Mouse (Mus musculus): ENCODE data around the gene Zcchc10. TPM values are rescaled to one million over a fixed set of nuclear protein-coding genes. Genes with fewer than 3 reads are reported as not detected.
"Not testable (repeated sequence)": the region's sequence is repeated elsewhere in the genome, so short reads cannot be mapped to it uniquely, and the experiment has no call there.

The Zcchc10 gene
- polyA plus RNA-seq, 1 experiment: 5.1 TPM

DNA sequence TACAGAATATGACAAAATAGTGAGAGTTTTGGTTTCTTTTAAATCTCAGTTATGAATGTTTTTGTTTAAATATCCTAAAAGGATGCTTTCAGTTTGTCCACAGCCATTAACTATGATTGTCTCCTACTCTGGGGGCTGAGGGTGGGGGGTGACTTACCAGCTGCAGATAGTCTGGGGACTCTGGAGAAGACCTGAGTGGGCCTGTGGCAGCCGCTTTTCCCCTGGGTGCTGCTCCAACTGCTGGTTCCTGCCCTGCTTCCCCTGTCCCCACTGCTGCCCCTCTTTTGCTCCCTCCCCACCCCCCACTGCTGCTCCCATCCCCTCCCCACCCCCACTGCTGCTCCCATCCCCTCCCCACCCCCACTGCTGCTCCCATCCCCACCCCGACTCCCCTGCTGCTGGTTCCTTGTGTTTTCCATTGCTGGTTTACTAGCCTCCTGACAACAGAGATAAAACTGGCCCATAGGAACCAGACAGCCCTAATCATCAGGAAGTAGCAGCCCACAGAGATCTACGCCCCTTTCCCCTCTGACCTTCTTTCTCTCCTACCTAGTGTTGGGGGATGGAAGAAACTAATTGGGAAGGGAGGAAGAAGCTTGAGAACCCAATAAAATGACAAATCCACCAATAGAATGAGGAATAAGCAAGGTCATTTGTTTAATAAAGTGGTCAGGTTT is 11.2 kb downstream of the Zcchc10 start:
- TF ChIP-seq CTCF (IDR thresholded peaks at IDR 0.05; ENCODE audit: insufficient read depth, low read length) (no peak), POLR2A (IDR thresholded peaks at IDR 0.05; ENCODE audit: borderline replicate concordance, extremely low read depth, low read depth, low read length) (no peak)
- WGBS: 66% methylated on average over 3 of the region's 3 CpGs
- no peaks in the 10 kb centered on the region for H3K4me1 ChIP-seq (ENCODE audit: control insufficient read depth, insufficient read depth, low read length)

DNA sequence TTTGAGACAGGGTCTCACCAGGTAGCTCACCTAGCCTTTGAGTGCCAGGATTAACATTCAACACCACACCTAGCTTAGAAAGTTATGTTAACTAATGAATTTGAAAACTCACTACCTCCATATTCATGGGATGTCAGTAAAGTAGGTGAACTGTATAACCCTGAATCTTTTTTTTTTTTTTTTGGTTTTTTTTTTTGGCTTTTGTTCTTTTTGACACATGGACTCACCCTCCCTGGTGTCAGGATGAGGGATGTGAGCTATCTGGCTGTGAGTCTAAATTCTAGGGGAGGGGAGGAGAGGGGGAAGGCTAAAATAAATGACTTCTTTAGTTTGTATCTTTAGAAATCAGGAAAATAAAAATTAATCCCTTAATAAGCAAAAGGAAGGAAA is 11.7 kb downstream of the Zcchc10 start:
- Histone ChIP-seq H3K4me3 (replicated peaks; ENCODE audit: extremely low read depth, low read depth, low read length) (no peak overlapping the region), H3K4me1 (ENCODE audit: control insufficient read depth, insufficient read depth, low read length) (no peaks in the 10 kb centered on the region)
- DNase-seq: no peak
- TF ChIP-seq POLR2A (IDR thresholded peaks at IDR 0.05; ENCODE audit: borderline replicate concordance, extremely low read depth, low read depth, low read length) (no peak), CTCF (IDR thresholded peaks at IDR 0.05; ENCODE audit: insufficient read depth, low read length) (no peak)

More for the DNA sequence above, 11.2 kb downstream of the Zcchc10 start:
- H3K4me3 ChIP-seq (replicated peaks; ENCODE audit: extremely low read depth, low read depth, low read length): no peak overlapping the region
- no peak for DNase-seq

DNA sequence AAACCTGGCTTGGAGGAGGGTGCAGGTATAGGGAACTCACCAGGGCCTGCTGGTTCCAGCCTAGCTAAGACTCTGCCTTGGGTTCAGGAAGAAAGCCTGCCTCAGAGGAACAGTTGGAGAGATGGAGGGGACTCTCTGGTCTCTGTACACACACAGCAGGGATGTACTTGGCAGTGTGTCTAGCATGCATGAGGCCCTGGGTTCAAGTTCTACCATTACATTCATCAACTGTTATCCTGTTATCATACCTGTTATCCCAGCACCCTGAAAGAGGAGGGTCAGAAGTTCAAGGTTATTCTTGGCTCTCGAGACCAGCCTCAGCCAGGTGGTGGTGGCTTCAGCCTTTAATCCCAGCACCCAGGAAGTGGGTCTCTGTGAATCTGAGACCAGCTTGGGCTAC is 12.4 kb downstream of the Zcchc10 start:
- TF ChIP-seq CTCF (IDR thresholded peaks at IDR 0.05; ENCODE audit: insufficient read depth, low read length) (no peak), POLR2A (IDR thresholded peaks at IDR 0.05; ENCODE audit: borderline replicate concordance, extremely low read depth, low read depth, low read length) (no peak)
- no peak overlapping the region for H3K4me3 ChIP-seq (replicated peaks; ENCODE audit: extremely low read depth, low read depth, low read length)
- H3K4me1 ChIP-seq (ENCODE audit: control insufficient read depth, insufficient read depth, low read length): no peaks in the 10 kb centered on the region
- WGBS: 69% methylated on average over 1 of the region's 1 CpGs
- no peak for DNase-seq

- H3K4me3 ChIP-seq (replicated peaks; ENCODE audit: extremely low read depth, low read depth, low read length): no peak overlapping the region
- no peak for DNase-seq
- 67% methylated on average over 8 of the region's 8 CpGs for WGBS
- no peaks in the 10 kb centered on the region for H3K4me1 ChIP-seq (ENCODE audit: control insufficient read depth, insufficient read depth, low read length)
- TF ChIP-seq CTCF (IDR thresholded peaks at IDR 0.05; ENCODE audit: insufficient read depth, low read length): no peak
- TF ChIP-seq POLR2A (IDR thresholded peaks at IDR 0.05; ENCODE audit: borderline replicate concordance, extremely low read depth, low read depth, low read length): no peak
These were observed 13.2 kb downstream of the Zcchc10 start for GRCm38 (mm10) chr11:53337684-53338083.

DNA sequence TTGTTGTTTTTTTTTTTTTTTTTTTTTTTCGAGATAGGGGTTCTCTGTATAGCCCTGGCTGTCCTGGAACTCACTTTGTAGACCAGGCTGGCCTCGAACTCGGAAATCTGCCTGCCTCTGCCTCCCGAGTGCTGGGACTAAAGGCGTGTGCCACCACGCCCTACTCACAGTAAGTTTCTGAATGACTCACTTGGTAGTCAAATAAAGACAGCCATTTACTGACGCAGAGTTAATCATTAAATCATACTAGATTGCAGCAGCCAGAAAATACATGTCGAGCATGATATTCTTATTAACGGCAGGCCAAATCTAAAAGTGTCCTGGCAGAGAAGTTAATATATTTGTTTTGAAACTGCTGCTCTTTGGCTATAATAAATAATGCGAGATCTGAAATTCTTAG is 16.5 kb downstream of the Zcchc10 start:
- not testable (repeated sequence) for H3K4me3 ChIP-seq (replicated peaks; ENCODE audit: extremely low read depth, low read depth, low read length); H3K4me1 ChIP-seq (ENCODE audit: control insufficient read depth, insufficient read depth, low read length); DNase-seq
- WGBS: 69% methylated on average over 9 of the region's 10 CpGs

GRCm38 (mm10) chr11:53342711-53343110 is 18.2 kb downstream of the Zcchc10 start:
- DNase-seq: no peak
- WGBS: 52% methylated on average over 5 of the region's 5 CpGs
- TF ChIP-seq POLR2A (IDR thresholded peaks at IDR 0.05; ENCODE audit: borderline replicate concordance, extremely low read depth, low read depth, low read length) (no peak), CTCF (IDR thresholded peaks at IDR 0.05; ENCODE audit: insufficient read depth, low read length) (no peak)
- H3K4me1 ChIP-seq (ENCODE audit: control insufficient read depth, insufficient read depth, low read length): no peaks in the 10 kb centered on the region
- no peak overlapping the region for H3K4me3 ChIP-seq (replicated peaks; ENCODE audit: extremely low read depth, low read depth, low read length)

DNA sequence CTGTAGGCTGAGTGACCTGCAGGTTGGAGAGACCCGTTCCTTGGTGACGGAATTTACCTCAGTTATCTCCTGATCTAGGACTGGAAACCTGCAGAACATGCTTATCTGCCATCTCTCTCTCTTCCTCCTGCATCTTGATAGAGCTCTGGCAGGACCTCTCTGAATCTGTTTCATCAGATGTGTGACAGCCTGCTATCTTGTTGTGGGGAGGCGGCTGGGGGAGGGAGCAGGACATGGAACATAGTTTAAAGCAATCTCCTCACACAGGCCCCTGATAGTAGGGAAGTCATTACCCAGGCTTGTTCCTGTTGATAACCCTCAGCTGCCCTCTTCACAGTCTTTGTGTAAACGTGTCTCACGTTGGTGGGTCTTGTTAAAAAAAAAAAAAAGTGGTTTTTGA is 20.8 kb downstream of the Zcchc10 start:
- WGBS: 33% methylated on average over 5 of the region's 5 CpGs
- H3K4me1 ChIP-seq (ENCODE audit: control insufficient read depth, insufficient read depth, low read length): no peaks in the 10 kb centered on the region; the same call in 1 of the 2 replicates
- H3K4me3 ChIP-seq (replicated peaks; ENCODE audit: extremely low read depth, low read depth, low read length): no peak overlapping the region
- no peak for TF ChIP-seq CTCF (IDR thresholded peaks at IDR 0.05; ENCODE audit: insufficient read depth, low read length)
- no peak for TF ChIP-seq POLR2A (IDR thresholded peaks at IDR 0.05; ENCODE audit: borderline replicate concordance, extremely low read depth, low read depth, low read length)
- DNase-seq: no peak

GRCm38 (mm10) chr11:53345738-53346137 is 21.3 kb downstream of the Zcchc10 start:
- Histone ChIP-seq H3K4me3 (replicated peaks; ENCODE audit: extremely low read depth, low read depth, low read length) (no peak overlapping the region), H3K4me1 (ENCODE audit: control insufficient read depth, insufficient read depth, low read length) (no peaks in the 10 kb centered on the region; the same call in 1 of the 2 replicates)
- no peak for DNase-seq
- 61% methylated on average over 2 of the region's 2 CpGs for WGBS
- no peak for TF ChIP-seq POLR2A (IDR thresholded peaks at IDR 0.05; ENCODE audit: borderline replicate concordance, extremely low read depth, low read depth, low read length)
- TF ChIP-seq CTCF (IDR thresholded peaks at IDR 0.05; ENCODE audit: insufficient read depth, low read length): no peak

DNA sequence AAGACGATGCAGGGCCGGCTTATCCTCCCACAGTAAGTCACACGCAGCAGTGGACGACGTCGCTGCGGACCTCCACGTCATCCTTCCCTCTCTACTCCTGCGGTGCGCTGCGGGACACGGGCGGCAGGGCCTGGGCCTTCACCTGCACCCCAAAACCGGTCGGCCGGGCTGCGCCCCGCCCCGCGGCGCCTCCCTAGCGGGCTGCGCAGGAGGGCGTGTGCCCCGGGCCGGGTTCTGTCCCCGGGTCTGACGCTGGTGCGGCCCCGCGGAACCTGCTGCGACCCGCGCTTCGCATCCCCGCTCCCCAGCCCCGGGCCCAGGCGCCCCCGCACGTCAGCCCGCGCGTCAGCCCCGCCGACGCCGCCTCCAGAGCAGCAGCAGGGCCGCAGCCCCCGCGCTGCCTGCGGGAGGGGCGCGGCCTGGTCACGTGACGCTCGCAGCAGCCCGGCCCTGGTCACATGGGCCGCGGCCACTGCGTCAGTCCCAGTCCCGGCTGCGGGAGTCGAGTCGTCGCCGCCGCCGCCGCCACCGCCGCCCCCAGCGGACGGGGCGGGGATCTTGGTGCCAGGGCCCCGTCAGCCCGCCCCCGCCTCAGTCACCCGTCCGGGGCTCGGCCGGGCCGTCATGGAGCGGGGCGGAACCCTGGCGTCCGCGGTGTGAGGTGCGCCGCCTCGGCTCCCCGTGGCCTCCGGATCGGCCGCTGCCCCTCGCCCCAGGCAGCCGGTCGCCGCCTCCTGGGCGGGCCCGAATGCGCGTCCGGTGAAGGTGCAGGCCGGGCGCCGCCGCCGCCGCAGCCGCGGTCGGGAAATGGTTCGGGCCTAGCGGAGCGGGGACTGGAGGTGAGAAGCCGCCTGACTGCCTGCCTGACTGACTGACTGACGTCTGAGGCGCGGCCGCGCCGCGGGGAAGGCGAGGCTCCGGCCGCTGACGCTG is 26.1 kb downstream of the Zcchc10 start, which contains the start of gene Aff4:
Gene Aff4, plus strand, starts transcription at position 543 of the 933 bp plus-strand sequence.
- TF ChIP-seq POLR2A (IDR thresholded peaks at IDR 0.05; ENCODE audit: borderline replicate concordance, extremely low read depth, low read depth, low read length): peak; percentile 56
- no peak for TF ChIP-seq CTCF (IDR thresholded peaks at IDR 0.05; ENCODE audit: insufficient read depth, low read length)
- under 1% methylated on average over 123 of the region's 127 CpGs for WGBS
- peak within 1 kb of the TSS; percentile 95 for H3K4me3 ChIP-seq (replicated peaks; ENCODE audit: extremely low read depth, low read depth, low read length)
- peak; percentile 89 for DNase-seq
- H3K4me1 ChIP-seq (ENCODE audit: control insufficient read depth, insufficient read depth, low read length): no peaks in the 10 kb centered on the region; the same call in none of the 2 replicates
